Mouse (Mus musculus) kidney, postnatal 4 days (tissue): ENCODE measurements at regions not wholly inside any gene's neighbourhood (a gene's known extent, or its start where the extent isn't known, plus 50 kb on each side); places are given as distances from the start of the nearest gene placed in this dataset.
A peak's percentile ranks its signal among the peaks of the same experiment; 100 is the strongest.

ENCODE experiments used
- DNase-seq, 2 experiments: peaks; one replicate each; pipeline ENCODE4 v3.0.0; 2021; ENCODE audit warnings: mixed read lengths in 2 of 2

- no peak for DNase-seq
Observed at GRCm38 (mm10) chr8:36304809-36305208, 539.2 kb downstream of the Gm19410 start.

GRCm38 (mm10) chr8:36306336-36306735 is 540.7 kb downstream of the Gm19410 start:
- no peak for DNase-seq

DNA sequence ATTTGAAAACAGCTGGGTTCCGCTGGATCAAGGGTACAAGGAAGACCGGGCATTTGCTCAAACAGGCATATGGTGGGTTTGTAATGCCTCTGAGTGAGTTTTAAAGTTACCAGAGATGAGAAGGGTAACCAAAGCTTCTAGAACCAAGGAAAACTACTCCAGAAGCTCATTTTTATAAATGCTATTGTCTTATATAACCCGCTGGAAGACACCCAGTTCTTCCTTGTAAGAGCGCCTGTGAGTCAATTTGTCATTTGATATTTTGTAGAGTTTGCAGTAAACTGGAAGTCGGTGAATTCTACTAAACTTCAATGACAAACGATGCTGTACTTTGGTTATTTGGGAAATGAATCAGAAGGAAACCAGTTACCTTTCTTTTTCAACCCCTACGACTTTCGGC is 541.9 kb downstream of the Gm19410 start:
- DNase-seq: no peak

- DNase-seq: no peak
Observed at GRCm38 (mm10) chr8:36308056-36308455, 542.5 kb downstream of the Gm19410 start.

- no peak for DNase-seq
Observed at GRCm38 (mm10) chr8:36309326-36309725, 543.7 kb downstream of the Gm19410 start.

DNA sequence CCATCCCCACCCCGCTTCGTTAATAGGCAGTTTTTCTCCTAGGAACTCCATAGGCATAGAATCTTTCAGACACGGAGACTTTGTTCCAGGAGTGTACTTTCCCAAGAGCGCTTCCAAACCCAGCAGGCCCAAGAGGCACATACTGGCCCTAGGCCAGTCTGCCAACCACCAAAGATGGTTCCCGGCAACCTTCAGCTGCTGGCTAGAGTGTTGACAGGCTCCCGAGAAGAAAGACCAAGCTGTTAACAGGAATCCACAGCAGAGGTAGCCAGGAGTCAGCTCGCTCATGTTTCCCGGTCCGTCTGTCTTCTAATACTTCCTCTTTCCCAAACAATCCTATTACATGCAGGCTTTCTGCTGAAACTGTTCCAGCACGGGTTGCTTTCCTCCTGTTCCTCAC is 544.4 kb downstream of the Gm19410 start:
- DNase-seq: no peak

GRCm38 (mm10) chr8:36311734-36312133 is 546.1 kb downstream of the Gm19410 start:
- no peak for DNase-seq

GRCm38 (mm10) chr8:36312963-36313362 is 547.4 kb downstream of the Gm19410 start:
- no peak for DNase-seq

GRCm38 (mm10) chr8:36318396-36318795 is 552.8 kb downstream of the Gm19410 start:
- no peak for DNase-seq

GRCm38 (mm10) chr8:36318884-36319283 is 553.3 kb downstream of the Gm19410 start:
- no peak for DNase-seq

DNA sequence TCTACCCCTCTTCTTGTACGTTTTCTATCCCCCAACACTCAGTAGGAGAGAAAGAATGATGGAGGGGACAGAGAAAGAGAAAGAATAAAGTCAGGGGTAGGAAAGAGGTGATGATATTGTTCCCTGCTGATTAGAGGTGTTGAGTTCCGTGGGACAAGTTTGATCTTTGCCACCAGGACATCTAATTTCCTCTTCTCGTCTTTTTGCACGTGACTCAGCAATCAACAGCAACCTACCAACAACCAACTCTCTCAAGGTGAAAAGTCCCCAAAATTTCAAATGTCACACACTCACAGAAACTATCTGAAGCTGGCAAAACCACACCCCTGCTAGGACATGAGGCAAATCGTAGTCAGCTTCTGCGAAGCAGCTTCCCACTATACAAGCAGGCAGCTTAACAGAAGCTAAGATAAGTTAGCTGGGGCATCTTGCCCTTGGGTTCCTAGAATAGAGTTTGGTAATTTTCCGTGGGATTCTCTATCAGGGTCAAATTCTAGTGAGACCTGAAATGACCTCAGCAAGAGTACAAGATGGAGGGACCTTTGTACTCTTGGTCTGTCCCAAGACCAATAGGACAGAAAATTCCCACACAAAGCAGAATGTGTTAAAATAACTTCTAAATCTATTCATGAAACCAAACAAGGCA is 553.8 kb downstream of the Gm19410 start:
- no peak for DNase-seq

GRCm38 (mm10) chr8:36322125-36322524 is 556.5 kb downstream of the Gm19410 start:
- DNase-seq: no peak

DNA sequence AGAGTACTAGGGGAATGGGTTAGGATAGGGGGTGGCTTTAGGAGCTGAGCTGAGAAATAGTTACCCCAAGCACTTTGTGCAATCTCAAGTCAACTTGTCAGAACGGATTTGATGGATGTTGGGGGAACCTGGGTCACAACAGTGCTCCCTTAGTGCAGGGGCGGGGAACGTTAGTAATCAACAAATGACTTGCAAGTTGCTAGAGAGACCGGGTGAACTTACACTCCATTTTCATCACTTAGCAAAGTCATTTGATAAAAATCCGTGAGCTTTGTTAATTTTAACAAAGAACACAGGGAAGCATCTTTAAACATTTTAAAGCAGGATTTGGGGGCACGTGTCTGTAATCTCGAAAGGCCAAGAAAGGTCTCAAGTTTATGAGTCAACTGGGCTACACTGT is 557.0 kb downstream of the Gm19410 start:
- DNase-seq: no peak

- no peak for DNase-seq
Observed at GRCm38 (mm10) chr8:36338628-36339027, 573.0 kb downstream of the Gm19410 start.

- no peak for DNase-seq
Observed at GRCm38 (mm10) chr8:36339449-36339848, 573.9 kb downstream of the Gm19410 start.

GRCm38 (mm10) chr8:36340454-36340853 is 574.9 kb downstream of the Gm19410 start:
- no peak for DNase-seq

- DNase-seq: peak in 1 of 2 experiments; percentile 8
Observed at GRCm38 (mm10) chr8:36341965-36342364, 576.4 kb downstream of the Gm19410 start.

DNA sequence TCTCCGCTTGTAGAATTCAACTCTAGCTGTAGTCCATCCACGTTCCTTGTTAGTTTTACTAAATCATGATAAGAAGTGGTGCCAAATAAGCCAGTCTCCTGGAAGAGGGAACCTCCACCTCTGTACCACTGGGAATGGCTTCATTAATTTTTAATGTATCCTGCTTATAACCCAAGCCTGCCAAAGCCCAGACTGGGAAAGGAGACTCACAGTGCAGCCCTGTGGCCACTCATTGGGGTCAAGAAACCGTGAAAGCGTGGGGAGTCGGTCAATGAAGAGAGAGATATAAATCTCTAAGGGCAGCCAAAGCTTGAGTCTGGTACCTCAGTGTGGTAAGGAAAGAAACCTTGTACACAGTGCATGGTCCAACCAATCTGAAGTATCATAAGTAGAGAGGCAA is 577.1 kb downstream of the Gm19410 start:
- DNase-seq: peak in 1 of 2 experiments; percentile 16

GRCm38 (mm10) chr8:36346682-36347324 is 581.2 kb downstream of the Gm19410 start:
- peak; percentile 88 to 92 for DNase-seq

DNA sequence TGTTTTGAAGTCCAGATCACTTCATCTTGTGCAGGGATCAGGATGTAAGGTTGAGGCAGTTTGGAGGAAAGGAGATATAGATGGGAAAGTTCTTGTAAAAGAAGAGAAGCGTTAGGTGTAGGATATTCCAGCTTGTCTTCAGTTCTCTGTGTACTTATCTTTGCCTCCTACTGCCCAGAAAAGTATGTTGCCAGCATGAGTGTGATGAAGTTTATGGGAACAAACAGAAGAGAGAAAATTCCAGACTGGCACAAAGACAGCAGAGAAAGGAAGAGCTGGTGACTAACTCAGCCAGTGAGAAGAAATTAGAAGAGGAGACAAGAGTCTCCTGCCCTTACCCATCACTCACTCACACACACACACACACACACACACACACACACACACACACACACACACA is 582.5 kb downstream of the Gm19410 start:
- no peak for DNase-seq

GRCm38 (mm10) chr8:36354926-36355325 is 589.3 kb downstream of the Gm19410 start:
- peak in 1 of 2 experiments; percentile 19 for DNase-seq

DNA sequence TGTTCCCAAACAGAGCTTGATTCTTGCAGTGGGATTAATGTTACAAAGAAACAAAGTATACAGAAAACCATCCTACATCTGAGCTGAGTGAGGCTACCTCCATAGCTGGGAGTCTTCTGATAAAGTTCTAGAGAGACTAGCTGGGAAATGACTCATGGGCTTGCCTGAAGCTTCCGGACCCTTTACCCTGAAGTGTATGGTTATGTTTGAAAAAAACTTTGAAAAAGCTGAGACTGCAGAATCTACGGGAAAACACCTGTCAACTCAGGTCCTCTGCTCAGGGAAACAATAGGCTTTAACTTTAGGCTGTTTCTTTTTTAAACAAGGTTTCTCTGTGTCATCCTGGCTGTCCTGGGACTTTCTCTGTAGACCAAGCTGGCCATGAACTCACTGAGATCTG is 593.4 kb downstream of the Gm19410 start:
- DNase-seq: no peak

- peak; percentile 75 to 77 for DNase-seq
Observed at GRCm38 (mm10) chr8:36361255-36361654, 595.7 kb downstream of the Gm19410 start.

DNA sequence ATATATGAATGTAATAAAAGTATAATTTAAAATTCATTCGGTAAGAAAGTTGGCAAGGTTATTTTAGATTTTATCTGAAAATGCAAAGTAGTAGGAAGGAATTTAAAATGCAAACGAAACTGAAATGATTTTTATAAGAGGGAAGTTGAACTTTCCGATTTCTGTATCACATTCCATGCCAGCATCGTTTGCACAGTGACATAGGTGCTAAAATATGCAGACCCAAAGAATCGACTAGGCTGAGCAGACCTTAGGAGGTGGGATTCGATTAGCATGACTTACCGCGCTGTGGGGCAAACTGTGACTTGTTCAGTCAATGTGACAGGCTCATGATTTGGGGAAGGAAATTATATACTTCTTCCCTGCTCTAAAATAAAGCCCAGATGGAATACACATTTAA is 596.2 kb downstream of the Gm19410 start:
- DNase-seq: no peak

GRCm38 (mm10) chr8:36363291-36363690 is 597.7 kb downstream of the Gm19410 start:
- no peak for DNase-seq
